Mouse (Mus musculus) limb, embryonic 10.5 days (tissue): ENCODE measurements at regions not wholly inside any gene's neighbourhood (a gene's known extent, or its start where the extent isn't known, plus 50 kb on each side); places are given as distances from the start of the nearest gene placed in this dataset.
A peak's percentile ranks its signal among the peaks of the same experiment; 100 is the strongest.

Experiments used
- DNase-seq: peaks from one replicate; pipeline ENCODE4 v3.0.0-alpha.2; 2017; ENCODE audit warnings: low spot score
- H3K27ac ChIP-seq: fragments of 300-500 bp; sonication (generic); 2 replicates; pipeline ENCODE4 v1.5.1; 2016; ENCODE audit warnings: mild to moderate bottlenecking
- H3K27me3 ChIP-seq: fragments of 300-500 bp; sonication (generic); 2 replicates; pipeline ENCODE4 v1.6.1; 2016; ENCODE audit warnings: low read depth, mild to moderate bottlenecking; ENCODE audit not compliant: poor library complexity, severe bottlenecking
- H3K36me3 ChIP-seq: fragments of 300-500 bp; sonication (generic); 2 replicates; pipeline ENCODE4 v1.6.1; 2016; ENCODE audit warnings: mild to moderate bottlenecking, moderate library complexity
- H3K4me1 ChIP-seq: fragments of 300-500 bp; sonication (generic); 2 replicates; pipeline ENCODE4 v1.6.1; 2016
- H3K4me3 ChIP-seq: fragments of 300-500 bp; sonication (generic); 2 replicates; pipeline ENCODE4 v1.5.1; 2016; ENCODE audit warnings: mild to moderate bottlenecking, moderate library complexity
- H3K9me3 ChIP-seq: fragments of 300-500 bp; sonication (generic); replicated peaks from 2 replicates; pipeline ENCODE4 v1.6.1; 2016; ENCODE audit warnings: mild to moderate bottlenecking
- WGBS: fragments of 180-500 bp; shearing (Covaris S2); methylation state at CpG from one replicate; pipeline ENCODE4 v1.1.7; 2016; 5-methylcytosine and 5-hydroxymethylcytosine counted together

- Histone ChIP-seq H3K27me3 (no peaks in the 10 kb centered on the region), H3K9me3 (no peaks in the 10 kb centered on the region), H3K27ac (no peak overlapping the region), H3K36me3 (no peaks in the 10 kb centered on the region), H3K4me3 (no peak overlapping the region), H3K4me1 (no peaks in the 10 kb centered on the region)
- WGBS: 90% methylated on average over 8 of the region's 8 CpGs
- DNase-seq: no peak
These were observed 887.8 kb upstream of the Lrrc6 start for GRCm38 (mm10) chr15:67388514-67388913.

GRCm38 (mm10) chr15:67386896-67387295, 886.2 kb upstream of the Lrrc6 start:
- H3K4me1 ChIP-seq: no peaks in the 10 kb centered on the region

GRCm38 (mm10) chr15:67373599-67373998, 872.9 kb upstream of the Lrrc6 start:
- Histone ChIP-seq H3K27ac (no peak overlapping the region), H3K36me3 (no peaks in the 10 kb centered on the region), H3K4me1 (peaks cover 10% of the 10 kb centered on the region), H3K9me3 (no peaks in the 10 kb centered on the region), H3K27me3 (no peaks in the 10 kb centered on the region), H3K4me3 (no peak overlapping the region)
- WGBS: 84% methylated on average over 4 of the region's 4 CpGs
- no peak for DNase-seq

More at GRCm38 (mm10) chr15:67386896-67387295, 886.2 kb upstream of the Lrrc6 start:
- H3K9me3 ChIP-seq: no peaks in the 10 kb centered on the region
- no peaks in the 10 kb centered on the region for H3K27me3 ChIP-seq
- no peak for DNase-seq
- H3K36me3 ChIP-seq: no peaks in the 10 kb centered on the region
- no peak overlapping the region for H3K4me3 ChIP-seq
- no peak overlapping the region for H3K27ac ChIP-seq

- Histone ChIP-seq H3K27ac (no peak overlapping the region), H3K4me1 (peaks cover 10% of the 10 kb centered on the region), H3K4me3 (no peak overlapping the region), H3K9me3 (no peaks in the 10 kb centered on the region), H3K36me3 (no peaks in the 10 kb centered on the region), H3K27me3 (no peaks in the 10 kb centered on the region)
- DNase-seq: no peak
- whole genome bisulfite sequencing: 72% methylated on average over 8 of the region's 8 CpGs
These were observed 872.3 kb upstream of the Lrrc6 start for GRCm38 (mm10) chr15:67373030-67373429.

GRCm38 (mm10) chr15:67364099-67364756, 863.5 kb upstream of the Lrrc6 start:
- no peaks in the 10 kb centered on the region for H3K27me3 ChIP-seq
- H3K27ac ChIP-seq: no peak overlapping the region
- H3K36me3 ChIP-seq: no peaks in the 10 kb centered on the region
- no peak overlapping the region for H3K4me3 ChIP-seq
- no peak for DNase-seq
- H3K4me1 ChIP-seq: peaks cover 16% of the 10 kb centered on the region
- WGBS: 71% methylated on average over 4 of the region's 4 CpGs
- H3K9me3 ChIP-seq: no peaks in the 10 kb centered on the region

- peaks cover 16% of the 10 kb centered on the region for H3K4me1 ChIP-seq
- H3K27ac ChIP-seq: peak overlapping the region; percentile 67
- 25% methylated on average over 1 of the region's 1 CpGs for WGBS
- no peaks in the 10 kb centered on the region for H3K9me3 ChIP-seq
- no peak overlapping the region for H3K4me3 ChIP-seq
- no peaks in the 10 kb centered on the region for H3K27me3 ChIP-seq
- H3K36me3 ChIP-seq: no peaks in the 10 kb centered on the region
- no peak for DNase-seq
These were observed 860.4 kb upstream of the Lrrc6 start for GRCm38 (mm10) chr15:67361012-67361571.

- no peak for DNase-seq
- Histone ChIP-seq H3K36me3 (no peaks in the 10 kb centered on the region), H3K4me1 (peaks cover 16% of the 10 kb centered on the region), H3K9me3 (no peaks in the 10 kb centered on the region), H3K27me3 (no peaks in the 10 kb centered on the region), H3K4me3 (no peak overlapping the region), H3K27ac (no peak overlapping the region)
- 97% methylated on average over 3 of the region's 3 CpGs for WGBS
These were observed 857.2 kb upstream of the Lrrc6 start for GRCm38 (mm10) chr15:67357867-67358266.

GRCm38 (mm10) chr15:67355334-67355733, 854.6 kb upstream of the Lrrc6 start:
- no peak for DNase-seq
- no peak overlapping the region for H3K27ac ChIP-seq
- H3K4me3 ChIP-seq: no peak overlapping the region

GRCm38 (mm10) chr15:67354598-67355159, 854.0 kb upstream of the Lrrc6 start:
- H3K4me1 ChIP-seq: no peaks in the 10 kb centered on the region
- no peaks in the 10 kb centered on the region for H3K9me3 ChIP-seq
- DNase-seq: no peak
- no peak overlapping the region for H3K27ac ChIP-seq
- no peaks in the 10 kb centered on the region for H3K36me3 ChIP-seq
- H3K27me3 ChIP-seq: no peaks in the 10 kb centered on the region
- H3K4me3 ChIP-seq: no peak overlapping the region

More at GRCm38 (mm10) chr15:67355334-67355733, 854.6 kb upstream of the Lrrc6 start:
- H3K4me1 ChIP-seq: peaks cover under 1% of the 10 kb centered on the region; the same call in 1 of the 2 replicates
- no peaks in the 10 kb centered on the region for H3K27me3 ChIP-seq
- no peaks in the 10 kb centered on the region for H3K9me3 ChIP-seq
- no peaks in the 10 kb centered on the region for H3K36me3 ChIP-seq

GRCm38 (mm10) chr15:67349501-67349900, 848.8 kb upstream of the Lrrc6 start:
- no peaks in the 10 kb centered on the region for H3K4me1 ChIP-seq
- H3K9me3 ChIP-seq: no peaks in the 10 kb centered on the region
- no peaks in the 10 kb centered on the region for H3K36me3 ChIP-seq
- no peak for DNase-seq
- H3K27me3 ChIP-seq: no peaks in the 10 kb centered on the region
- no peak overlapping the region for H3K27ac ChIP-seq
- H3K4me3 ChIP-seq: no peak overlapping the region
- WGBS: 84% methylated on average over 4 of the region's 4 CpGs

GRCm38 (mm10) chr15:67345179-67346148, 844.8 kb upstream of the Lrrc6 start:
- H3K4me3 ChIP-seq: no peak overlapping the region
- no peak for DNase-seq
- no peaks in the 10 kb centered on the region for H3K36me3 ChIP-seq
- no peak overlapping the region for H3K27ac ChIP-seq
- WGBS: 88% methylated on average over 7 of the region's 7 CpGs
- no peaks in the 10 kb centered on the region for H3K9me3 ChIP-seq
- H3K27me3 ChIP-seq: no peaks in the 10 kb centered on the region
- no peaks in the 10 kb centered on the region for H3K4me1 ChIP-seq

GRCm38 (mm10) chr15:67342050-67342449, 841.3 kb upstream of the Lrrc6 start:
- H3K4me1 ChIP-seq: no peaks in the 10 kb centered on the region
- no peak overlapping the region for H3K4me3 ChIP-seq
- no peak overlapping the region for H3K27ac ChIP-seq
- H3K36me3 ChIP-seq: no peaks in the 10 kb centered on the region
- DNase-seq: no peak
- H3K27me3 ChIP-seq: no peaks in the 10 kb centered on the region
- H3K9me3 ChIP-seq: no peaks in the 10 kb centered on the region
- 93% methylated on average over 3 of the region's 3 CpGs for WGBS

- DNase-seq: no peak
- Histone ChIP-seq H3K27ac (no peak overlapping the region), H3K4me3 (no peak overlapping the region), H3K27me3 (no peaks in the 10 kb centered on the region), H3K4me1 (no peaks in the 10 kb centered on the region), H3K9me3 (no peaks in the 10 kb centered on the region), H3K36me3 (no peaks in the 10 kb centered on the region)
- 97% methylated on average over 5 of the region's 5 CpGs for whole genome bisulfite sequencing
These were observed 836.3 kb upstream of the Lrrc6 start for GRCm38 (mm10) chr15:67337040-67337395.
